ENCODE assay signal across 22 mouse cellular contexts in the genomic region with DNA sequence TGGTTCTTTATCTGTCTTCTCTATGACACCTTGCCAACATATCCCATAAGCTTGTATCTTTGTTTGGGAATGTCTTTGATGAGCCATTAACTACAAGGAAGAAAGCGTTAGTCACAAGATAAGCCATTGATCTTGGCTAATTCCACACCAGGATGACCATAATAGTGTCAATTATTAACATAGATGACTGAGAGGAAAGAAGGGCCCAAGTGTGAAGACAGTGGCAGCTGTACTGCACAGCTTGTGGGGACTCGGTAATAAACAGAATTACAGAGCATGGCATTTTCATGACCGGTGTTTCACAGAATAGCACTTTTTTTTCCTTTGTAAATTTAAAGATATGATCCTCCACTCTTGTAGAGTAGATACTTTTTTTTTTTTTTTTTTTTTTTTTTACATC.
DNase-seq lines count a peak whose midpoint lies in the region; ATAC-seq and TF ChIP-seq lines count a peak whose summit lies in the region.
"Had no signal": no experiment of that assay in that cellular context is flagged by ENCODE, and none has a peak within 500 bp of the region (broad histone marks: within the 10 kb centered on the region; RNA-seq: fewer than 3 reads in every experiment).

No protein-coding gene starts in this region.

- POLR2A ChIA-PET in Patski (lab: Charles Lee), result no interaction called here

- peak; percentile 47 for ATAC-seq in Patski
- ATAC-seq in intestine, embryonic 14.5 days (replicated peaks; ENCODE audit: low FRiP score, low TSS enrichment, low read depth), result peak; percentile 88
- ATAC-seq in intestine, embryonic 16.5 days, result peak; percentile 95
- ATAC-seq: activated CD4-positive, CD25-positive, alpha-beta regulatory T cell, adult 4 months; forebrain, embryonic 13.5 days; forebrain, embryonic 15.5 days; forebrain, postnatal 0 days had no signal

- in situ Hi-C loops in Patski (cut with MboI; ENCODE audit: low pct_unique_long_range_greater_than_20kb), result no loop called here

- H3K27ac ChIP-seq in kidney, adult 2 months (ENCODE audit: insufficient read depth, low read depth, low read length), result no peak overlapping the region
- no peak overlapping the region for H3K27ac ChIP-seq in intestine, embryonic 14.5 days (ENCODE audit: low read depth)
- no peak overlapping the region for H3K27ac ChIP-seq in intestine, embryonic 16.5 days (ENCODE audit: low read length)
- H3K27ac ChIP-seq: embryonic facial prominence, embryonic 10.5 days; embryonic facial prominence, embryonic 12.5 days; forebrain, embryonic 13.5 days; forebrain, embryonic 15.5 days had no signal

- peak; percentile 9 for DNase-seq in kidney, adult 2 months
- DNase-seq in kidney, postnatal 25 days, result no peak
- no peak for DNase-seq in Patski (ENCODE audit: low read depth, low spot score)
- DNase-seq in intestine, embryonic 14.5 days (ENCODE audit: low spot score), result no peak
- no peak for DNase-seq in right cerebral cortex, postnatal 14 days
- no peak for DNase-seq in cerebellum, adult 18-20 months
- no peak for DNase-seq in cerebellum, postnatal 4 days (ENCODE audit: low spot score in 2 of 2)
- DNase-seq: adrenal gland, adult 8-10 months; adrenal gland, postnatal 14 days; adrenal gland, postnatal 36 days; cerebellum, adult 11-12 months; cerebellum, adult 8-10 months; cerebellum, adult 9-11 months; cerebellum, postnatal 14 days; cerebellum, postnatal 36 days; forebrain, postnatal 0 days had no signal

- no peaks in the 10 kb centered on the region for H3K27me3 ChIP-seq in kidney, adult 2 months (replicated peaks; ENCODE audit: control insufficient read depth, insufficient read depth, low read length)
- peaks cover 12% of the 10 kb centered on the region for H3K27me3 ChIP-seq in Patski
- H3K27me3 ChIP-seq in intestine, embryonic 14.5 days (replicated peaks; ENCODE audit: control insufficient read depth, insufficient read depth, low read length), result no peaks in the 10 kb centered on the region
- H3K27me3 ChIP-seq in intestine, embryonic 16.5 days (replicated peaks; ENCODE audit: control insufficient read depth, insufficient read depth, low read length), result no peaks in the 10 kb centered on the region
- H3K27me3 ChIP-seq: embryonic facial prominence, embryonic 12.5 days had no signal

- 56% methylated on average over 3 of the region's 3 CpGs for WGBS in kidney, adult 2 months
- 59% methylated on average over 3 of the region's 3 CpGs for WGBS in intestine, embryonic 14.5 days
- WGBS in intestine, embryonic 16.5 days, result 35% methylated on average over 3 of the region's 3 CpGs

- H3K4me2 ChIP-seq in intestine, embryonic 14.5 days (ENCODE audit: low read length), result no peak overlapping the region
- H3K4me2 ChIP-seq in intestine, embryonic 16.5 days (ENCODE audit: low read depth, low read length), result no peak overlapping the region
- H3K4me2 ChIP-seq: embryonic facial prominence, embryonic 12.5 days; forebrain, embryonic 13.5 days; forebrain, embryonic 15.5 days had no signal

- no peaks in the 10 kb centered on the region for H3K4me1 ChIP-seq in kidney, adult 2 months (ENCODE audit: control insufficient read depth, insufficient read depth, low read length)
- no peaks in the 10 kb centered on the region for H3K4me1 ChIP-seq in intestine, embryonic 14.5 days (replicated peaks; ENCODE audit: control insufficient read depth, insufficient read depth, low read length)
- no peaks in the 10 kb centered on the region for H3K4me1 ChIP-seq in intestine, embryonic 16.5 days (ENCODE audit: control insufficient read depth, insufficient read depth, low read length)
- H3K4me1 ChIP-seq: embryonic facial prominence, embryonic 10.5 days; embryonic facial prominence, embryonic 12.5 days; forebrain, embryonic 13.5 days; forebrain, embryonic 15.5 days had no signal

- TF ChIP-seq POLR2A in kidney, adult 2 months (IDR thresholded peaks at IDR 0.05; ENCODE audit: low read depth, low read length), result no peak

- H3K36me3 ChIP-seq in kidney, adult 2 months (ENCODE audit: control insufficient read depth, insufficient read depth, low read length), result no peaks in the 10 kb centered on the region
- H3K36me3 ChIP-seq in intestine, embryonic 14.5 days (ENCODE audit: control insufficient read depth, insufficient read depth, low read length), result no peaks in the 10 kb centered on the region
- H3K36me3 ChIP-seq in intestine, embryonic 16.5 days (ENCODE audit: control insufficient read depth, insufficient read depth, low read length), result no peaks in the 10 kb centered on the region
- H3K36me3 ChIP-seq: embryonic facial prominence, embryonic 10.5 days; embryonic facial prominence, embryonic 12.5 days; forebrain, embryonic 15.5 days had no signal

- H3K9ac ChIP-seq in intestine, embryonic 14.5 days (ENCODE audit: low read length), result no peak overlapping the region
- H3K9ac ChIP-seq in intestine, embryonic 16.5 days (ENCODE audit: low read depth, low read length), result no peak overlapping the region
- H3K9ac ChIP-seq: embryonic facial prominence, embryonic 12.5 days; forebrain, embryonic 13.5 days; forebrain, embryonic 15.5 days; forebrain, postnatal 0 days had no signal

- H3K4me3 ChIP-seq in kidney, adult 2 months (ENCODE audit: insufficient read depth, low read depth, low read length), result no peak overlapping the region
- no peak overlapping the region for H3K4me3 ChIP-seq in intestine, embryonic 14.5 days (ENCODE audit: low read depth, low read length)
- no peak overlapping the region for H3K4me3 ChIP-seq in intestine, embryonic 16.5 days (ENCODE audit: low read length)
- H3K4me3 ChIP-seq: embryonic facial prominence, embryonic 10.5 days; embryonic facial prominence, embryonic 12.5 days; forebrain, embryonic 13.5 days; forebrain, embryonic 15.5 days had no signal

- CTCF ChIA-PET in Patski (lab: Charles Lee), result no interaction called here

- no peak for TF ChIP-seq CTCF in kidney, adult 2 months (conservative IDR thresholded peaks at IDR 0.05; ENCODE audit: insufficient read depth, insufficient read length, low read depth, low read length)
- TF ChIP-seq CTCF in Patski (IDR thresholded peaks at IDR 0.05), result no peak

- no peaks in the 10 kb centered on the region for H3K9me3 ChIP-seq in intestine, embryonic 14.5 days (ENCODE audit: control insufficient read depth, low read length)
- no peaks in the 10 kb centered on the region for H3K9me3 ChIP-seq in intestine, embryonic 16.5 days (ENCODE audit: control insufficient read depth, low read length)
- H3K9me3 ChIP-seq: embryonic facial prominence, embryonic 10.5 days; embryonic facial prominence, embryonic 12.5 days; forebrain, embryonic 13.5 days; forebrain, embryonic 15.5 days had no signal
